Mouse (Mus musculus): Measurements from ENCODE around the gene Nek1.

Gene Nek1

GRCm38 (mm10) chr8:61158540-61158939, 165.5 kb downstream of the Nek1 start:
- no peak for DNase-seq

GRCm38 (mm10) chr8:61161461-61162185, 168.6 kb downstream of the Nek1 start:
- DNase-seq = no peak

- DNase-seq = no peak
These were observed 169.2 kb downstream of the Nek1 start for GRCm38 (mm10) chr8:61162186-61162566.

GRCm38 (mm10) chr8:61171546-61171945, 178.6 kb downstream of the Nek1 start:
- DNase-seq = no peak

GRCm38 (mm10) chr8:61173921-61174492, 181.0 kb downstream of the Nek1 start:
- DNase-seq = no peak

GRCm38 (mm10) chr8:61175876-61176275, 182.9 kb downstream of the Nek1 start:
- no peak for DNase-seq

- no peak for DNase-seq
These were observed 184.9 kb downstream of the Nek1 start for GRCm38 (mm10) chr8:61177680-61178593.

GRCm38 (mm10) chr8:61178594-61179140, 185.7 kb downstream of the Nek1 start:
- DNase-seq = no peak
